In genomic region chr17:23592208-23592925, GRCm38 (mm10) we compare ENCODE assay signal across 8 mouse cellular contexts. TPM values are rescaled to one million over a fixed set of nuclear protein-coding genes. Genes with fewer than 3 reads are reported as not detected.
DNase-seq lines count a peak whose midpoint lies in the region; ATAC-seq and TF ChIP-seq lines count a peak whose summit lies in the region.

No protein-coding gene starts in this region.

- H3K9ac ChIP-seq in lung, postnatal 0 days (replicated peaks; ENCODE audit: low read depth): peak overlapping the region; percentile 3; the same call in 1 of the 2 replicates

- no peaks in the 10 kb centered on the region for H3K9me3 ChIP-seq in hindbrain, embryonic 10.5 days
- H3K9me3 ChIP-seq in lung, postnatal 0 days (ENCODE audit: low read length): no peaks in the 10 kb centered on the region

- H3K27ac ChIP-seq in hindbrain, embryonic 10.5 days: peak overlapping the region; percentile 87
- H3K27ac ChIP-seq in lung, postnatal 0 days (ENCODE audit: low read length): peak overlapping the region; percentile 62

- H3K36me3 ChIP-seq in hindbrain, embryonic 10.5 days: no peaks in the 10 kb centered on the region
- no peaks in the 10 kb centered on the region for H3K36me3 ChIP-seq in lung, postnatal 0 days (ENCODE audit: insufficient read depth, low read length)

- peak; percentile 99 for DNase-seq in MN1 (ENCODE audit: low spot score)
- DNase-seq in cerebellum, adult 9-10 months: peak; percentile 99
- DNase-seq in hindbrain, embryonic 10.5 days (ENCODE audit: low spot score): peak; percentile 96
- DNase-seq in layer of hippocampus, adult 9-11 months: peak; percentile 97
- peak; percentile 97 for DNase-seq in lung, postnatal 0 days (ENCODE audit: low spot score)
- DNase-seq in ovary, postnatal 14 days (ENCODE audit: low spot score): peak; percentile 91
- peak; percentile 90 for DNase-seq in thymus, postnatal 14 days

- H3K27me3 ChIP-seq in hindbrain, embryonic 10.5 days (ENCODE audit: insufficient read depth, poor library complexity, severe bottlenecking): no peaks in the 10 kb centered on the region
- H3K27me3 ChIP-seq in lung, postnatal 0 days (replicated peaks; ENCODE audit: insufficient read depth, low read length): no peaks in the 10 kb centered on the region

- peaks cover 6% of the 10 kb centered on the region; the same call in 1 of the 2 replicates for H3K4me1 ChIP-seq in hindbrain, embryonic 10.5 days (replicated peaks)
- 0 out of 2 replicates have a peak, but pooled peaks cover 3% of the 10 kb centered on the region for H3K4me1 ChIP-seq in lung, postnatal 0 days (ENCODE audit: insufficient read depth, low read depth, low read length)

- no peak for TF ChIP-seq CTCF in lung, postnatal 0 days (IDR thresholded peaks at IDR 0.05)

- H3K4me2 ChIP-seq in lung, postnatal 0 days (replicated peaks; ENCODE audit: low read depth, low read length): peak overlapping the region; percentile 73

- peak overlapping the region; percentile 57 for H3K4me3 ChIP-seq in hindbrain, embryonic 10.5 days
- H3K4me3 ChIP-seq in lung, postnatal 0 days (ENCODE audit: low read depth, low read length): peak overlapping the region; percentile 40

- ATAC-seq in frontal cortex, adult (ENCODE audit: low TSS enrichment): peak; percentile 99
- peak; percentile 100 for ATAC-seq in lung, postnatal 0 days

- 8% methylated on average over 34 of the region's 34 CpGs for WGBS in hindbrain, embryonic 10.5 days
- WGBS in lung, postnatal 0 days: 6% methylated on average over 34 of the region's 34 CpGs

- no peak for TF ChIP-seq EP300 in lung, postnatal 0 days (IDR thresholded peaks at IDR 0.05)

RNA-seq across cellular contexts. Expression of gene Zfp13, which starts 6.9 kb away (rescaled TPM):
- 22.5 and 23.4 TPM in 2 replicates for polyA plus RNA-seq in hindbrain, embryonic 10.5 days (2016; fragmentation: Nextera tagmentation; extraction: Ambion mirVana)
- 5.0 and 5.5 TPM in 2 replicates for polyA plus RNA-seq in lung, postnatal 0 days (2015; fragmentation: Nextera tagmentation; extraction: Ambion mirVana)

RNA-seq across cellular contexts. Expression of gene Zscan10, which starts 8.3 kb away (rescaled TPM):
- polyA plus RNA-seq in hindbrain, embryonic 10.5 days (2016; fragmentation: Nextera tagmentation; extraction: Ambion mirVana): 0.92 and 0.94 TPM in 2 replicates
- not detected in 2 replicates for polyA plus RNA-seq in lung, postnatal 0 days (2015; fragmentation: Nextera tagmentation; extraction: Ambion mirVana)

RNA-seq across cellular contexts. Expression of gene Zfp213, which starts 28.3 kb away (rescaled TPM):
- 25.3 and 27.5 TPM in 2 replicates for polyA plus RNA-seq in hindbrain, embryonic 10.5 days (2016; fragmentation: Nextera tagmentation; extraction: Ambion mirVana)
- polyA plus RNA-seq in lung, postnatal 0 days (2015; fragmentation: Nextera tagmentation; extraction: Ambion mirVana): 10.5 and 11.5 TPM in 2 replicates

RNA-seq across cellular contexts. Expression of gene Mmp25, which starts 52.7 kb away (rescaled TPM):
- polyA plus RNA-seq in hindbrain, embryonic 10.5 days (2016; fragmentation: Nextera tagmentation; extraction: Ambion mirVana): 1.00 and 1.4 TPM in 2 replicates
- polyA plus RNA-seq in lung, postnatal 0 days (2015; fragmentation: Nextera tagmentation; extraction: Ambion mirVana): 0.29 and 0.36 TPM in 2 replicates

Comparison
In these comparisons a context has a peak if more than half of its experiments do, and no peak if none do; other contexts are left out.
1. Peak in every context shown above with its lines: DNase-seq, ATAC-seq, H3K4me3 ChIP-seq and H3K27ac ChIP-seq.